Mouse (Mus musculus) brain, embryonic 14.5 days (tissue): ENCODE results near the gene Hsd3b5. TPM values are rescaled to one million over a fixed set of nuclear protein-coding genes. Genes with fewer than 3 reads are reported as not detected.
"Not testable (repeated sequence)": the region's sequence is repeated elsewhere in the genome, so short reads cannot be mapped to it uniquely, and the experiment has no call there.

Experiments used
- DNase-seq: peaks from one replicate; pipeline ENCODE4 v3.0.0-alpha.2; 2011; ENCODE audit warnings: low read depth
- CTCF ChIP-seq: fragments of 200-500 bp; IDR thresholded peaks from 2 replicates; pipeline ENCODE4 v1.5.1; 2012; ENCODE audit warnings: inconsistent platforms, mild to moderate bottlenecking, moderate library complexity, borderline replicate concordance; ENCODE audit not compliant: insufficient read depth, insufficient read length; ENCODE audit errors: extremely low read depth
- POLR2A ChIP-seq: fragments of 200-500 bp; IDR thresholded peaks from 2 replicates; pipeline ENCODE4 v1.6.1; 2012; ENCODE audit warnings: mild to moderate bottlenecking, inconsistent platforms, borderline replicate concordance; ENCODE audit not compliant: poor library complexity, insufficient read depth, insufficient read length, severe bottlenecking; ENCODE audit errors: extremely low read depth
- polyA plus RNA-seq: library from polyadenylated mRNA; depleted of rRNA; stranded (reverse); fragments of >200 nt; gene quantifications from 2 replicates; pipeline ENCODE4 v1.2.3, GENCODE M21; 2012; rRNA removed

The Hsd3b5 gene
- polyA plus RNA-seq: not detected in 2 replicates

GRCm38 (mm10) chr3:98630152-98630551 lies at the start of gene Hsd3b5:
Gene Hsd3b5 (minus strand): TSS chr3:98630252.
- no peak for DNase-seq
- no peak for TF ChIP-seq POLR2A
- TF ChIP-seq CTCF: no peak

- DNase-seq: no peak
- TF ChIP-seq CTCF (no peak), POLR2A (no peak)
These were observed 5.1 kb upstream of the Hsd3b5 start for GRCm38 (mm10) chr3:98635145-98635544.

- TF ChIP-seq CTCF (no peak), POLR2A (no peak)
- DNase-seq: no peak
These were observed 419 bp downstream of the Hsd3b5 start for GRCm38 (mm10) chr3:98629633-98630032.

- DNase-seq: not testable (repeated sequence)
These were observed 13.3 kb downstream of the Hsd3b5 start for GRCm38 (mm10) chr3:98616786-98617185.

- DNase-seq: not testable (repeated sequence)
These were observed 13.8 kb downstream of the Hsd3b5 start for GRCm38 (mm10) chr3:98616244-98616643.

- DNase-seq: not testable (repeated sequence)
These were observed 15.6 kb downstream of the Hsd3b5 start for GRCm38 (mm10) chr3:98614406-98614927.

GRCm38 (mm10) chr3:98613963-98614362 lies 16.1 kb downstream of the Hsd3b5 start:
- no peak for TF ChIP-seq POLR2A
- no peak for TF ChIP-seq CTCF
- DNase-seq: no peak

GRCm38 (mm10) chr3:98613540-98613939 lies 16.5 kb downstream of the Hsd3b5 start:
- DNase-seq: not testable (repeated sequence)

GRCm38 (mm10) chr3:98588707-98589106 lies 41.3 kb downstream of the Hsd3b5 start, which contains the start of gene Gm10681:
Gene Gm10681 (minus strand): TSS chr3:98588807.
- TF ChIP-seq POLR2A (no peak), CTCF (no peak)
- DNase-seq: no peak

- TF ChIP-seq CTCF: no peak
- TF ChIP-seq POLR2A: no peak
- no peak for DNase-seq
These were observed 42.3 kb downstream of the Hsd3b5 start for GRCm38 (mm10) chr3:98587721-98588120.

- not testable (repeated sequence) for DNase-seq
These were observed 47.4 kb downstream of the Hsd3b5 start for GRCm38 (mm10) chr3:98582622-98583021.

GRCm38 (mm10) chr3:98582202-98582601 lies 47.9 kb downstream of the Hsd3b5 start:
- not testable (repeated sequence) for DNase-seq

GRCm38 (mm10) chr3:98581024-98581423 lies 49.0 kb downstream of the Hsd3b5 start:
- DNase-seq: peak; percentile 67

Other genes starting within 250 kb of the Hsd3b5 start
- gene Zfp697, start 247.8 kb downstream of the Hsd3b5 start, polyA plus RNA-seq: 16.6 and 27.2 TPM in 2 replicates
- not detected in 2 replicates for gene Gm4450, start 173.1 kb downstream of the Hsd3b5 start, polyA plus RNA-seq
- gene Hsd3b4, start 119.7 kb downstream of the Hsd3b5 start, polyA plus RNA-seq: not detected in 2 replicates
- not detected in 2 replicates for gene Gm10681, start 41.4 kb downstream of the Hsd3b5 start, polyA plus RNA-seq
- 0.08 TPM in 1 of 2 replicates, not detected in the other for gene Hsd3b2, start 94.3 kb upstream of the Hsd3b5 start, polyA plus RNA-seq
- gene Hsd3b3, start 132.9 kb upstream of the Hsd3b5 start, polyA plus RNA-seq: not detected in 2 replicates
- 0.39 and 1.2 TPM in 2 replicates for gene Hsd3b6, start 184.2 kb upstream of the Hsd3b5 start, polyA plus RNA-seq
- 0.08 TPM in 1 of 2 replicates, not detected in the other for gene Hsd3b1, start 229.5 kb upstream of the Hsd3b5 start, polyA plus RNA-seq